Mouse (Mus musculus) ES-E14 (cell line): ENCODE measurements around the gene Iqgap1. TPM values are rescaled to one million over a fixed set of nuclear protein-coding genes. Genes with fewer than 3 reads are reported as not detected.

Experiments used
- DNase-seq: peaks from one replicate; pipeline ENCODE4 v3.0.0-alpha.2; 2013; ENCODE audit warnings: low read depth, low spot score
- H3K27ac ChIP-seq: 2 replicates; pipeline ENCODE4 v1.5.1; 2012; ENCODE audit warnings: low read depth, mild to moderate bottlenecking, low read length, moderate library complexity, mixed read lengths; ENCODE audit not compliant: poor library complexity, insufficient read depth, severe bottlenecking
- H3K36me3 ChIP-seq: 2 replicates; pipeline ENCODE4 v1.6.1; 2012; ENCODE audit warnings: mild to moderate bottlenecking, low read length, moderate library complexity, mixed read lengths; ENCODE audit not compliant: control insufficient read depth, poor library complexity, insufficient read depth, severe bottlenecking
- H3K4me1 ChIP-seq, 2 experiments: fragments of 150-350 bp in 1 of 2; sonication (generic) in 1 of 2; 2 replicates each; pipeline ENCODE4 v1.6.1; 2012; ENCODE audit warnings: low read length in 2 of 2, mild to moderate bottlenecking in 1 of 2, mixed read lengths in 1 of 2; ENCODE audit not compliant: control insufficient read depth in 2 of 2, insufficient read depth in 2 of 2, poor library complexity in 1 of 2
- H3K4me3 ChIP-seq, 2 experiments: fragments of 150-350 bp in 1 of 2; sonication (generic) in 1 of 2; 2 replicates each; pipeline ENCODE4 v1.5.1; 2012; ENCODE audit warnings: low read length in 2 of 2, low read depth in 1 of 2, mild to moderate bottlenecking in 1 of 2, mixed read lengths in 1 of 2; ENCODE audit not compliant: insufficient read depth in 1 of 2, poor library complexity in 1 of 2, severe bottlenecking in 1 of 2
- H3K9ac ChIP-seq: 2 replicates; pipeline ENCODE4 v1.6.1; 2012; ENCODE audit warnings: low read depth, mild to moderate bottlenecking, low read length, mixed read lengths; ENCODE audit not compliant: poor library complexity, insufficient read depth, severe bottlenecking
- H3K9me3 ChIP-seq: fragments of 150-350 bp; sonication (generic); 2 replicates; pipeline ENCODE4 v1.6.1; 2012; ENCODE audit warnings: low read depth, mild to moderate bottlenecking, low read length; ENCODE audit not compliant: control insufficient read depth, insufficient read depth
- CHD2 ChIP-seq: IDR thresholded peaks from 2 replicates; pipeline ENCODE4 v1.6.1; 2014; ENCODE audit warnings: mild to moderate bottlenecking, low read depth, low read length, inconsistent platforms
- HCFC1 ChIP-seq: IDR thresholded peaks from 2 replicates; pipeline ENCODE4 v1.6.1; 2012; ENCODE audit warnings: low read length, inconsistent platforms, borderline replicate concordance; ENCODE audit not compliant: insufficient read depth
- MAFK ChIP-seq: IDR thresholded peaks from 2 replicates; pipeline ENCODE4 v1.6.1; 2014; ENCODE audit warnings: mild to moderate bottlenecking, low read depth, low read length, inconsistent platforms; ENCODE audit not compliant: insufficient read depth
- ZC3H11A ChIP-seq: IDR thresholded peaks from 2 replicates; pipeline ENCODE4 v1.6.1; 2012; ENCODE audit warnings: low read depth, mild to moderate bottlenecking, inconsistent platforms, low read length, borderline replicate concordance
- ZNF384 ChIP-seq: IDR thresholded peaks from 2 replicates; pipeline ENCODE4 v1.6.1; 2012; ENCODE audit warnings: low read depth, low read length, inconsistent platforms
- in situ Hi-C, 2 experiments: fragments of 600-800 bp; cut with MboI; formaldehyde crosslinking; loops; one replicate each; pipeline ENCODE4 v1.15.1; 2025; ENCODE audit warnings: low sequenced_read_pairs in 2 of 2, inconsistent platforms in 1 of 2; ENCODE audit not compliant: unreplicated experiment in 2 of 2
- total RNA-seq: library from RNA; depleted of rRNA; stranded (reverse); fragments of 300-350 nt; gene quantifications from 2 replicates; pipeline ENCODE4 v1.2.3, GENCODE M21; 2012

Iqgap1 gene
- total RNA-seq, 1 experiment = 135 TPM

DNA sequence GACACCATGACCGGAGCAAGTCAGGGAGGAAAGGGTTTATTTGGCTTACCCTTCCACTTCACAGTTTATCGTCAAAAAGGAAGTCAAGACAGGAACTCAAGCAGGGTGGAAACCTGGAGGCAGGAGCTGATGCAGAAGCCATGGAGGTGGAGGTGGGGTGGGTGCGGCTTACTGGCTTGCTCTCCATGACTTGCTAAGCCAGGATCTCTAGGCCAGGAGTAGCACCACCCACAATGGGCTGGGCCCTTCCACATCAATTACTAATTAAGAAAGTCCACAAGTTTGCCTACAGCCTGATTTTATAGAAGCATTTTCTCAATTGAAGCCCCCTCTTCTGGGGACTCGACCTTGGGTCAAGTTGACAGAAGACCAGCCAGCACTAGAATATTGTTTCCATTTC, 121.7 kb downstream of the Iqgap1 start:
- no peak overlapping the region for H3K27ac ChIP-seq
- H3K36me3 ChIP-seq = no peaks in the 10 kb centered on the region
- TF ChIP-seq ZC3H11A (no peak), CHD2 (no peak), HCFC1 (no peak), ZNF384 (no peak), MAFK (no peak)
- H3K4me3 ChIP-seq = no peak overlapping the region
- in situ Hi-C loops = no loop called here
- no peak for DNase-seq
- H3K4me1 ChIP-seq = no peaks in the 10 kb centered on the region
- no peak overlapping the region for H3K9ac ChIP-seq
- no peaks in the 10 kb centered on the region for H3K9me3 ChIP-seq

- Histone ChIP-seq H3K4me1 (no peaks in the 10 kb centered on the region), H3K27ac (no peak overlapping the region), H3K9me3 (no peaks in the 10 kb centered on the region), H3K36me3 (no peaks in the 10 kb centered on the region), H3K9ac (no peak overlapping the region), H3K4me3 (no peak overlapping the region)
- TF ChIP-seq HCFC1 (no peak), MAFK (no peak), CHD2 (no peak)
- in situ Hi-C loops = no loop called here
- no peak for DNase-seq
These were observed 123.3 kb downstream of the Iqgap1 start for GRCm38 (mm10) chr7:80702510-80702909.

DNA sequence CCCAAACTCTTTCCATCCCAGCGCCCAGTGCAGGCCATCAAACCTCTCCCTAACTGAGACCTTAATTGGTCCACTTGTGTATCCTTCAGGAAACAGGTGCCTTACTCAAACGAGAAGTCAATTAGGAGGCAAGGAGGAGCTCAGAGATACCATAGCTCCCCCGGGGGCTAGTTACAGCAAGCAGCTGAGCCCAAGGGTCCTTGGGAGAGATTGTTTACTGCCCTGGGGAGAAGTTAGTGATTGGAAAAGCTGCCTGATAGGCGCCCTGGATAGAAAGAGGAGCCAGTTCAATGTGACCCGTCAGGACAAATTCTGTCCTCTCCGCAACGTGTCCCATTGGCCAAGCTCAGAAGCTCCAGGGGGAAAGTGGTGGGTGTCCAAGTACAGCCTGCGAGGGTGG, 126.1 kb downstream of the Iqgap1 start:
- TF ChIP-seq CHD2 (no peak), ZNF384 (no peak), ZC3H11A (no peak), MAFK (no peak), HCFC1 (no peak)
- Histone ChIP-seq H3K4me3 (no peak overlapping the region), H3K9me3 (no peaks in the 10 kb centered on the region), H3K4me1 (no peaks in the 10 kb centered on the region), H3K9ac (no peak overlapping the region), H3K36me3 (no peaks in the 10 kb centered on the region), H3K27ac (no peak overlapping the region)
- DNase-seq = no peak
- in situ Hi-C loops = loop anchor here in 1 of 2 experiments (10.0 kb wide), 1 partner anchor 315 kb away; the partner anchor contains the start of gene Fes

GRCm38 (mm10) chr7:80698940-80699339, 126.8 kb downstream of the Iqgap1 start:
- H3K9ac ChIP-seq = no peak overlapping the region
- no peaks in the 10 kb centered on the region for H3K36me3 ChIP-seq
- H3K4me1 ChIP-seq = no peaks in the 10 kb centered on the region
- H3K4me3 ChIP-seq = no peak overlapping the region
- no peak for TF ChIP-seq CHD2
- no peak for TF ChIP-seq HCFC1
- no peak for TF ChIP-seq MAFK
- TF ChIP-seq ZNF384 = no peak
- no peak for TF ChIP-seq ZC3H11A
- no peaks in the 10 kb centered on the region for H3K9me3 ChIP-seq
- in situ Hi-C loops = loop anchor here in 1 of 2 experiments (10.0 kb wide), 1 partner anchor 314 kb away; the partner anchor contains the start of gene Fes
- H3K27ac ChIP-seq = no peak overlapping the region
- no peak for DNase-seq

DNA sequence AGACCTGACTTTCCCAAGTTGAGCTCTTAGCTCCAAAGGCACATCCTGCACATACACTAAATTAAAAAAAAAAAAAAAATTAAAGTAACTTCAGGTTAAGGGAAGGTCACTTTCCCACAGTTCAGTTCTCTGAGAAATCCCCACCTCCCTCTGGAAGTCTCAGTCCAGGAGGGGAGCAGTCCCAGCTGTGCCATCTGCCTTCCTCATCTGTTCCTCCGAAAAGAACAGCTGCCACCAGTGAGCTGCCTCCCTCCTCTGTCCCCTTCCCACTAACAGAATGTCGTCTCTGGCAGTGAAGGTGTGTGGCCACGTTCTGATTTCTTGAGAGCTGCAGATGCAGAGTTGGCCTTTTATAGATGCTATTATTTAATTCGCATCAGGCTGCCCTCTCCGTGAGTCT, 127.9 kb downstream of the Iqgap1 start:
- Histone ChIP-seq H3K4me3 (no peak overlapping the region), H3K9me3 (no peaks in the 10 kb centered on the region), H3K9ac (no peak overlapping the region), H3K27ac (no peak overlapping the region), H3K4me1 (no peaks in the 10 kb centered on the region), H3K36me3 (no peaks in the 10 kb centered on the region)
- in situ Hi-C loops = loop anchor here in 1 of 2 experiments (10.0 kb wide), 1 partner anchor 313 kb away; the partner anchor contains the start of gene Fes
- TF ChIP-seq MAFK (no peak), CHD2 (no peak), ZC3H11A (no peak), ZNF384 (no peak), HCFC1 (no peak)
- no peak for DNase-seq
